Mouse (Mus musculus) forebrain, postnatal 0 days (tissue): ENCODE data around the gene Hoxa11. TPM values are rescaled to one million over a fixed set of nuclear protein-coding genes. Genes with fewer than 3 reads are reported as not detected.

ENCODE experiments used
- ATAC-seq: fragments of 200-750 bp; cut with Nextera tagmentation; 2 replicates; pipeline ENCODE4 v1.8.0; 2017; ENCODE audit warnings: mild to moderate bottlenecking, moderate library complexity
- DNase-seq: peaks from one replicate; pipeline ENCODE4 v3.0.0-alpha.2; 2015
- H3K27ac ChIP-seq: fragments of 300-500 bp; sonication (generic); 2 replicates; pipeline ENCODE4 v1.5.1; 2014; ENCODE audit warnings: low read depth, mild to moderate bottlenecking, antibody characterized with exemption, low read length, moderate library complexity, mixed read lengths
- H3K27me3 ChIP-seq: fragments of 300-500 bp; sonication (generic); 2 replicates; pipeline ENCODE4 v1.6.1; 2014; ENCODE audit warnings: mild to moderate bottlenecking, low read length, mixed read lengths; ENCODE audit not compliant: insufficient read depth
- H3K36me3 ChIP-seq: fragments of 300-500 bp; sonication (generic); 2 replicates; pipeline ENCODE4 v1.6.1; 2014; ENCODE audit warnings: mild to moderate bottlenecking, moderate library complexity; ENCODE audit not compliant: insufficient read depth
- H3K4me1 ChIP-seq: fragments of 300-500 bp; sonication (generic); 2 replicates; pipeline ENCODE4 v1.6.1; 2014; ENCODE audit warnings: antibody characterized with exemption; ENCODE audit not compliant: insufficient read depth
- H3K4me2 ChIP-seq: fragments of 300-500 bp; sonication (generic); 2 replicates; pipeline ENCODE4 v1.6.1; 2014; ENCODE audit warnings: low read depth, mild to moderate bottlenecking, moderate library complexity
- H3K4me3 ChIP-seq: fragments of 300-500 bp; sonication (generic); 2 replicates; pipeline ENCODE4 v1.5.1; 2014; ENCODE audit warnings: low read depth, low read length, mixed read lengths
- H3K9ac ChIP-seq: fragments of 300-500 bp; sonication (generic); 2 replicates; pipeline ENCODE4 v1.6.1; 2014; ENCODE audit warnings: mild to moderate bottlenecking
- H3K9me3 ChIP-seq: fragments of 300-500 bp; sonication (generic); 2 replicates; pipeline ENCODE4 v1.6.1; 2016; ENCODE audit warnings: low read length
- CTCF ChIP-seq: sonication (generic); IDR thresholded peaks from 2 replicates; pipeline ENCODE4 v1.5.1; 2016; ENCODE audit warnings: antibody characterized with exemption, control low read depth, low read depth
- WGBS: fragments of 180-500 bp; shearing (Covaris S2); extraction: QIAGEN DNeasy Blood & Tissue Kit; methylation state at CpG from one replicate; pipeline ENCODE4 v1.1.7; 2014; 5-methylcytosine and 5-hydroxymethylcytosine counted together
- polyA plus RNA-seq: library from polyadenylated mRNA; unstranded; fragments of >200 nt; fragmentation: Nextera tagmentation; extraction: Ambion mirVana; gene quantifications from 2 replicates; pipeline ENCODE4 v1.2.1, GENCODE M21; 2015
- total RNA-seq: library from RNA; depleted of rRNA; stranded (reverse); fragments of >200 nt; gene quantifications from 2 replicates; pipeline ENCODE4 v1.2.3, GENCODE M21; 2014; rRNA removed

Hoxa11 gene
- total RNA-seq (not detected in 2 replicates), polyA plus RNA-seq (not detected in 2 replicates)

DNA sequence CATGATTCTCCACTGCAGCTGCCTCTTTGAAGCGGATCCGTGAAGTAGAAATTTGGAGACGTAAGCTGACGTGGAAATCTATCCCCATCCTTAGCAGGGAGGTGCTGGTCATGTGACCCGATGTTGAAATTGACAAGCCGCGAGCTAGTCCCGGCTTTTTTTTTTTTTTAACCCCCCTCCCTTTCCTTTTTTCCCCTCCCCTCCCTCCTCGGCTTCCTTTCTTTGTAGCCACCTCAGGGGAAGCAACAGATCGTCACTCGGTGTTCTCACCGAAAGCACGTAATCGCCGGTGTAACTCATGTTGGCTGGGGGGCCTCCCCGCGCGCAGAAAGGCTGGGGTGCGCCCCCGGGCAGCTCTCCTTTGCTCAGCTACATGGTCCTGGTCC lies at the start of gene Hoxa11:
Hoxa11 (minus strand) TSS at position 54 of the 386 bp plus-strand sequence.
- H3K4me1 ChIP-seq = no peaks in the 10 kb centered on the region
- DNase-seq (no peak), ATAC-seq (no peak)
- H3K4me3 ChIP-seq = no peak within 1 kb of the TSS
- WGBS = 1% methylated on average over 20 of the region's 20 CpGs
- no peaks in the 10 kb centered on the region for H3K9me3 ChIP-seq
- no peak within 1 kb of the TSS for H3K9ac ChIP-seq
- H3K27me3 ChIP-seq = peaks cover 97% of the 10 kb centered on the region
- no peak for TF ChIP-seq CTCF
- H3K36me3 ChIP-seq = no peaks in the 10 kb centered on the region
- H3K4me2 ChIP-seq = no peak within 1 kb of the TSS
- H3K27ac ChIP-seq = no peak within 1 kb of the TSS

- H3K4me2 ChIP-seq = no peak overlapping the region
- DNase-seq (no peak), ATAC-seq (no peak)
- TF ChIP-seq CTCF = no peak
- no peak overlapping the region for H3K27ac ChIP-seq
- H3K9ac ChIP-seq = no peak overlapping the region
- no peaks in the 10 kb centered on the region for H3K36me3 ChIP-seq
- no peaks in the 10 kb centered on the region for H3K4me1 ChIP-seq
- no peak overlapping the region for H3K4me3 ChIP-seq
- H3K9me3 ChIP-seq = no peaks in the 10 kb centered on the region
- H3K27me3 ChIP-seq = peaks cover 81% of the 10 kb centered on the region
- whole genome bisulfite sequencing = 56% methylated on average over 6 of the region's 6 CpGs
Observed at GRCm38 (mm10) chr6:52294616-52295015, 49.0 kb upstream of the Hoxa11 start.

DNA sequence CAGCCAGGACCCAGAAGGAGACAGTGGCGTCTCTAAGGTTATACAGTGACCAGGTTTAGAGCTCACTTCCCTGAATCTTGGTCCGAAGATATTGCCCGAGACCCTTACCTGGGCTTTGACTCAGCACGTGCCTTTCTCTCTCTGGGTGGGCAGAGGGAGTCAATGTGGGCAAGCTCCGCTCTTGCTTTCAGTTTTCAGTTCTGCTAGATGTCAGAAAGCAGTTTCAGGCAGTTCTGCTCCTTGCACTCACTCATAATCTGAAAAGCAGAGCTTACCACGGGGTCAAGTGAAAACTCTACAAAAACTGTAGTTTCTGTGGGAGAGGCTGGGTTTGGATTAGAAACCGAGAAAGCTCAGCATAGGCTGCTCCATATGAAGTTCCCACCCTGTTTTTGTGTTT lies 46.7 kb upstream of the Hoxa11 start:
- WGBS = 56% methylated on average over 7 of the region's 7 CpGs
- ATAC-seq (no peak), DNase-seq (no peak)
- H3K9ac ChIP-seq = no peak overlapping the region
- no peak for TF ChIP-seq CTCF
- peaks cover 72% of the 10 kb centered on the region for H3K27me3 ChIP-seq
- H3K9me3 ChIP-seq = no peaks in the 10 kb centered on the region
- H3K4me1 ChIP-seq = no peaks in the 10 kb centered on the region
- H3K36me3 ChIP-seq = no peaks in the 10 kb centered on the region
- H3K4me2 ChIP-seq = no peak overlapping the region
- no peak overlapping the region for H3K27ac ChIP-seq
- no peak overlapping the region for H3K4me3 ChIP-seq

DNA sequence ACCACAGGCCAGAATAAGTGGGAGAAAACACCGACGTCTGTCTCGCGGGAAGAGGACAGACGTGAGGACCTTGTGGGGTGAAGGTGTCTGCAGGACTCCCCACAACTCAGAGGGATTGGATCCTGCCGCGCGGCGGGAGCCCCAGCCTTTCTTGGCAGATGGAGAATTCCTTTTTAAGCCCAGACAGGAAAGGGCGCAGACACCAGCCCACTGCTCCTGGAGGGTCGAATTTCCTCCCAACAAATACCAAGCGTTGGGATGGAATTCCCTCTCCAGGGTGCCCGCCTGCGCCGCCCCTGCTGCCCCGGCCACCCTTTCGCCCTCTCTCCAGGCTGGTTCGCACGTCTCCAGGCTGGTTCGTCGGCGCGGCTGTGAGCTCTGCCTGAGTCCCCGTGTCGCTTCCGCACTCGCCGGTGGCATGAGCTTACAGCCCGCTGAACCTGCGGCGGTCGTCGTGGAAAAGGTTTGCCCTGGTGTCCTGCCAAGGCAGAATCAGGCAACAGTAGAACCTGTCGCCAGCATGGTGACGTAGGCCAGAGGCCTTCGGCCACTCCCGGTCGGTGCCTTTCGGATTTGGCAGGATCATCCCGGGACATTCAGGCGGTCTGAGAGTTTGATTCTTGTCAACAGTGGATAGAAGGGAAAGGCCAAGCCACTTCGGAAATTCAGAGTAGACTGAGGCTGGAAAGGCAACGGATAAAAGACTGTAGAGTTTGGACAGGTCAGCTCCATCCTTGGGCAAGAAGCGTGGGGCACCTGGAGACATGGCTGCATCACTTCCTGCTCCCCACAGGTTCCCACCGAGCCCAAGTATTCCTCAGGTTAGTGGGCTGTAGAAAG lies 45.6 kb upstream of the Hoxa11 start:
- no peaks in the 10 kb centered on the region for H3K36me3 ChIP-seq
- no peaks in the 10 kb centered on the region for H3K9me3 ChIP-seq
- 3% methylated on average over 45 of the region's 45 CpGs for WGBS
- peaks cover 70% of the 10 kb centered on the region for H3K27me3 ChIP-seq
- no peak for ATAC-seq
- DNase-seq = no peak
- no peak for TF ChIP-seq CTCF
- no peak overlapping the region for H3K4me3 ChIP-seq
- no peak overlapping the region for H3K27ac ChIP-seq
- H3K9ac ChIP-seq = no peak overlapping the region
- H3K4me2 ChIP-seq = peak overlapping the region; percentile 9
- no peaks in the 10 kb centered on the region for H3K4me1 ChIP-seq

DNA sequence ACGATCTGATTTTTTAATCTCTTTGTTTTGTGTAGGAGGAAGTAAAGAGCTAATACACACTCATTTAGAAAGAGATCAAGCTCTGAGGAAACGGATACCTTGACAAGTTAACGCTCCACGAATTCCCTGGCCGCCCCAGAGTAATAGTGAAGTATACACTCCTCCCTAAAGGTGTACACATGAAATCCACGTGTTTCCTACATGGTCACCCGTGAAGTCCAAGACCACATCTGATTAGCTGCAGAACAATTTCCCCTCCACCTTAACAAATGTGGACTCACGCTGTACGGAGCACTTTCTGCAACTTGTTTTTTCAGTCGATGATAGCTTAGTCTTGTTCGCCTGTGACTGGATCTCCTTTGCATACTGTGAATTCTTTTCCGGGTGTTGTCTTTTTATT lies 44.6 kb upstream of the Hoxa11 start:
- no peaks in the 10 kb centered on the region for H3K4me1 ChIP-seq
- H3K9ac ChIP-seq = no peak overlapping the region
- DNase-seq (no peak), ATAC-seq (no peak)
- H3K9me3 ChIP-seq = no peaks in the 10 kb centered on the region
- H3K4me2 ChIP-seq = no peak overlapping the region
- 20% methylated on average over 12 of the region's 12 CpGs for WGBS
- TF ChIP-seq CTCF = no peak
- peaks cover 71% of the 10 kb centered on the region for H3K27me3 ChIP-seq
- no peaks in the 10 kb centered on the region for H3K36me3 ChIP-seq
- H3K27ac ChIP-seq = no peak overlapping the region
- H3K4me3 ChIP-seq = no peak overlapping the region

DNA sequence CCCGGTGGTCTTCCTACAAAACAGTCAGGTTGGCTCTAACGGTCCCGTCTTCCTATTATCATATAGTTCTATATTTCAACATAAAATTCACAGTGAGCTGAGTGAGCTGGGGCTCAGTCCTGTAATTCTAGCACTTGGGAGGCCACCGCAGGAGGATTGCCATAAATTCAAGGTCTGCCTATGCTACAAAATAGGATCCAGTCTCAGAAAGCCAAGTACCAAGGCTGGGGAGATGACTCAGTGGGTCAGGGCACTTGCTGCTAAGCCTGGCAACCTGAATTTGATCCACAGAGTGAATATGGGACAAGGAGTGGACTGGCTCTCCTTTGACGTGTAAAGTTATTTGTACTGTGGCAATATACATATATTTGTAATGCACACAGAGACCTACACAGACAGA lies 38.3 kb upstream of the Hoxa11 start:
- 88% methylated on average over 5 of the region's 5 CpGs for WGBS
- TF ChIP-seq CTCF = no peak
- H3K27me3 ChIP-seq = peaks cover 40% of the 10 kb centered on the region

GRCm38 (mm10) chr6:52281084-52281483 lies 35.5 kb upstream of the Hoxa11 start:
- Histone ChIP-seq H3K9me3 (no peaks in the 10 kb centered on the region), H3K4me3 (no peak overlapping the region), H3K4me1 (no peaks in the 10 kb centered on the region), H3K36me3 (no peaks in the 10 kb centered on the region), H3K4me2 (no peak overlapping the region), H3K27ac (no peak overlapping the region), H3K27me3 (peaks cover 52% of the 10 kb centered on the region), H3K9ac (no peak overlapping the region)
- no peak for DNase-seq
- no peak for TF ChIP-seq CTCF
- WGBS = 71% methylated on average over 12 of the region's 12 CpGs
- no peak for ATAC-seq

More for the DNA sequence above, 38.3 kb upstream of the Hoxa11 start:
- Histone ChIP-seq H3K4me3 (no peak overlapping the region), H3K27ac (no peak overlapping the region), H3K36me3 (no peaks in the 10 kb centered on the region), H3K4me1 (no peaks in the 10 kb centered on the region), H3K9ac (no peak overlapping the region), H3K9me3 (no peaks in the 10 kb centered on the region), H3K4me2 (no peak overlapping the region)
- no peak for ATAC-seq
- DNase-seq = no peak
